Mouse (Mus musculus): ENCODE data around the gene Gm21488. TPM values are rescaled to one million over a fixed set of nuclear protein-coding genes. Genes with fewer than 3 reads are reported as not detected.
"Not testable (repeated sequence)": the region's sequence is repeated elsewhere in the genome, so short reads cannot be mapped to it uniquely, and the experiment has no call there.

Gm21488 gene
- total RNA-seq (2014; rRNA removed; ENCODE audit: low replicate concordance) (not detected in 2 replicates), polyA plus RNA-seq (2015; fragmentation: Nextera tagmentation; extraction: Ambion mirVana) (not detected in 2 replicates)

GRCm38 (mm10) chrY:27521820-27522219, at the start of gene Gm21488:
TSS of gene Gm21488 (minus strand) at chrY:27521920.
- ATAC-seq (ENCODE audit: insufficient read depth, low read depth); H3K4me1 ChIP-seq (ENCODE audit: control insufficient read depth, insufficient read depth); H3K4me2 ChIP-seq (ENCODE audit: low read depth, low read length); DNase-seq (ENCODE audit: low spot score); H3K27ac ChIP-seq (ENCODE audit: low read depth); H3K27me3 ChIP-seq (ENCODE audit: control insufficient read depth, insufficient read depth, low read length); H3K9ac ChIP-seq (replicated peaks; ENCODE audit: low read depth, low read length); H3K9me3 ChIP-seq (replicated peaks; ENCODE audit: control insufficient read depth, low read length); H3K4me3 ChIP-seq (ENCODE audit: low read depth, low read length); H3K36me3 ChIP-seq (replicated peaks; ENCODE audit: control insufficient read depth, insufficient read depth, low read length): not testable (repeated sequence)
- no CpG with 5 or more reads among the region's 5 CpGs for WGBS

Measured in heart, postnatal 0 days (tissue).